Mouse (Mus musculus) skeletal muscle tissue, adult 2 months (tissue): ENCODE measurements around the gene Cnot8.

ENCODE experiments used
- DNase-seq: peaks from one replicate; pipeline ENCODE4 v3.0.0-alpha.2; 2012; ENCODE audit warnings: low read depth, low spot score

Gene Cnot8

DNA sequence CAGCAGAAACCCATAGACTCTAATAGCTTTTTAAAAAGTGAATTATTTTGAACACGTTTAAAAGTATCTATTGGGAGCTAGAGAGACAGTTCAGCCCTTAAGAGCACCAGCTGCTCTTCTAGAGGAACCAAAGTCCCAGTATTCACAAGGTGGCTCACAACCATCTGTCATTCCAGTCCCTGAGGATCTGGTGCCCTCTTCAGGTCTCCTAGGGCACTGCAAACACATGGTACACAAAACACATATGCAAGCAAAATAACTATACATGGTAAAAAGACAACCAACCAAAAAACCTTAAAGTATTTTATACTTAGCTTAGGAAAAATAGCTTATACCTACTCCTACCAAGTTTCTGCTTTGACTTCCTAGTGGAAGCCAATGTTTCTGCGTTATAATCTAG, 61.1 kb downstream of the Cnot8 start:
- DNase-seq, result no peak

- no peak for DNase-seq
These were observed 63.8 kb downstream of the Cnot8 start for GRCm38 (mm10) chr11:58167822-58168166.
